Mouse (Mus musculus) limb, embryonic 15.5 days (tissue): ENCODE data around the gene Lpar6. TPM values are rescaled to one million over a fixed set of nuclear protein-coding genes. Genes with fewer than 3 reads are reported as not detected.

Source experiments
- ATAC-seq: fragments of 200-750 bp; cut with Nextera tagmentation; 2 replicates; pipeline ENCODE4 v1.8.0; 2017; ENCODE audit warnings: low read depth, moderate TSS enrichment; ENCODE audit not compliant: insufficient number of reproducible peaks, low FRiP score, low TSS enrichment
- H3K27ac ChIP-seq: fragments of 300-500 bp; sonication (generic); 2 replicates; pipeline ENCODE4 v1.5.1; 2015; ENCODE audit warnings: moderate library complexity, mild to moderate bottlenecking, inconsistent platforms
- H3K27me3 ChIP-seq: fragments of 300-500 bp; sonication (generic); 2 replicates; pipeline ENCODE4 v1.6.1; 2015; ENCODE audit warnings: inconsistent platforms
- H3K36me3 ChIP-seq: fragments of 300-500 bp; sonication (generic); 2 replicates; pipeline ENCODE4 v1.6.1; 2015; ENCODE audit warnings: inconsistent platforms
- H3K4me1 ChIP-seq: fragments of 300-500 bp; sonication (generic); 2 replicates; pipeline ENCODE4 v1.6.1; 2015; ENCODE audit warnings: inconsistent platforms
- H3K4me2 ChIP-seq: fragments of 300-500 bp; sonication (generic); 2 replicates; pipeline ENCODE4 v1.6.1; 2015; ENCODE audit warnings: mild to moderate bottlenecking, inconsistent platforms
- H3K4me3 ChIP-seq: fragments of 300-500 bp; sonication (generic); 2 replicates; pipeline ENCODE4 v1.5.1; 2015; ENCODE audit warnings: mild to moderate bottlenecking, inconsistent platforms
- H3K9ac ChIP-seq: fragments of 300-500 bp; sonication (generic); 2 replicates; pipeline ENCODE4 v1.6.1; 2015; ENCODE audit warnings: inconsistent platforms
- H3K9me3 ChIP-seq: fragments of 300-500 bp; sonication (generic); 2 replicates; pipeline ENCODE4 v1.6.1; 2016; ENCODE audit warnings: inconsistent platforms
- WGBS: fragments of 180-500 bp; shearing (Covaris S2); methylation state at CpG from one replicate; pipeline ENCODE4 v1.1.7; 2015; 5-methylcytosine and 5-hydroxymethylcytosine counted together
- microRNA counts: library from miRNA; unstranded; fragments of <30 nt; microRNA quantifications from one replicate; lab custom pipeline; 2016
- microRNA-seq: library from miRNA; unstranded; fragments of <30 nt; microRNA quantifications from one replicate; pipeline ENCODE4, GENCODE M21; 2016
- polyA plus RNA-seq: library from polyadenylated mRNA; unstranded; fragments of >200 nt; fragmentation: Nextera tagmentation; extraction: Ambion mirVana; gene quantifications from 2 replicates; pipeline ENCODE4 v1.2.1, GENCODE M21; 2015

Gene Lpar6
- polyA plus RNA-seq, 1 experiment from 2014 or later = 12.7 TPM

GRCm38 (mm10) chr14:73258181-73258580 lies 20.5 kb downstream of the Lpar6 start:
- no peak overlapping the region for H3K27ac ChIP-seq
- no peak overlapping the region for H3K9ac ChIP-seq
- peaks cover 3% of the 10 kb centered on the region; the same call in 1 of the 2 replicates for H3K4me1 ChIP-seq
- H3K9me3 ChIP-seq = no peaks in the 10 kb centered on the region
- no peak overlapping the region for H3K4me2 ChIP-seq
- no peak for ATAC-seq
- H3K27me3 ChIP-seq = no peaks in the 10 kb centered on the region
- peaks cover 4% of the 10 kb centered on the region for H3K36me3 ChIP-seq
- no peak overlapping the region for H3K4me3 ChIP-seq
- WGBS = 25% methylated on average over 4 of the region's 4 CpGs

- no peaks in the 10 kb centered on the region for H3K27me3 ChIP-seq
- peaks cover 15% of the 10 kb centered on the region for H3K36me3 ChIP-seq
- WGBS = 88% methylated on average over 9 of the region's 9 CpGs
- H3K9ac ChIP-seq = no peak overlapping the region
- no peak for ATAC-seq
- H3K27ac ChIP-seq = no peak overlapping the region
- H3K9me3 ChIP-seq = no peaks in the 10 kb centered on the region
- no peak overlapping the region for H3K4me3 ChIP-seq
- no peak overlapping the region for H3K4me2 ChIP-seq
- H3K4me1 ChIP-seq = peaks cover 3% of the 10 kb centered on the region; the same call in 1 of the 2 replicates
These were observed 24.5 kb downstream of the Lpar6 start for GRCm38 (mm10) chr14:73262210-73262609.

GRCm38 (mm10) chr14:73266166-73266565 lies 28.5 kb downstream of the Lpar6 start:
- no peaks in the 10 kb centered on the region for H3K4me1 ChIP-seq
- 82% methylated on average over 3 of the region's 3 CpGs for WGBS
- H3K27ac ChIP-seq = no peak overlapping the region
- H3K4me2 ChIP-seq = no peak overlapping the region
- peaks cover 15% of the 10 kb centered on the region for H3K36me3 ChIP-seq
- no peak for ATAC-seq
- no peaks in the 10 kb centered on the region for H3K9me3 ChIP-seq
- no peak overlapping the region for H3K4me3 ChIP-seq
- no peaks in the 10 kb centered on the region for H3K27me3 ChIP-seq
- no peak overlapping the region for H3K9ac ChIP-seq

- Histone ChIP-seq H3K27ac (no peak overlapping the region), H3K4me1 (no peaks in the 10 kb centered on the region), H3K9me3 (no peaks in the 10 kb centered on the region), H3K27me3 (no peaks in the 10 kb centered on the region), H3K4me3 (no peak overlapping the region), H3K4me2 (no peak overlapping the region), H3K9ac (no peak overlapping the region), H3K36me3 (no peaks in the 10 kb centered on the region)
- WGBS = 70% methylated on average over 5 of the region's 5 CpGs
- ATAC-seq = no peak
These were observed 34.1 kb downstream of the Lpar6 start for GRCm38 (mm10) chr14:73271807-73272206.

- Histone ChIP-seq H3K4me2 (no peak overlapping the region), H3K4me1 (no peaks in the 10 kb centered on the region), H3K27me3 (no peaks in the 10 kb centered on the region), H3K9me3 (no peaks in the 10 kb centered on the region), H3K9ac (no peak overlapping the region), H3K36me3 (no peaks in the 10 kb centered on the region), H3K4me3 (no peak overlapping the region), H3K27ac (no peak overlapping the region)
- ATAC-seq = no peak
- 80% methylated on average over 6 of the region's 6 CpGs for WGBS
These were observed 41.4 kb downstream of the Lpar6 start for GRCm38 (mm10) chr14:73279096-73279495.

- Histone ChIP-seq H3K27me3 (no peaks in the 10 kb centered on the region), H3K9ac (no peak overlapping the region), H3K27ac (no peak overlapping the region), H3K4me3 (no peak overlapping the region), H3K9me3 (no peaks in the 10 kb centered on the region), H3K4me1 (no peaks in the 10 kb centered on the region), H3K4me2 (no peak overlapping the region), H3K36me3 (no peaks in the 10 kb centered on the region)
- WGBS = 2% methylated on average over 1 of the region's 1 CpGs
- no peak for ATAC-seq
These were observed 43.3 kb downstream of the Lpar6 start for GRCm38 (mm10) chr14:73280996-73281395.

GRCm38 (mm10) chr14:73289915-73290314 lies 52.2 kb downstream of the Lpar6 start:
- Histone ChIP-seq H3K27me3 (no peaks in the 10 kb centered on the region), H3K4me1 (no peaks in the 10 kb centered on the region), H3K4me2 (no peak overlapping the region), H3K36me3 (no peaks in the 10 kb centered on the region), H3K4me3 (no peak overlapping the region), H3K27ac (no peak overlapping the region), H3K9me3 (no peaks in the 10 kb centered on the region), H3K9ac (no peak overlapping the region)
- WGBS = 78% methylated on average over 2 of the region's 2 CpGs
- ATAC-seq = no peak

GRCm38 (mm10) chr14:73292434-73292833 lies 54.7 kb downstream of the Lpar6 start:
- Histone ChIP-seq H3K4me2 (no peak overlapping the region), H3K36me3 (no peaks in the 10 kb centered on the region), H3K9me3 (no peaks in the 10 kb centered on the region), H3K4me1 (no peaks in the 10 kb centered on the region), H3K4me3 (no peak overlapping the region), H3K27ac (no peak overlapping the region), H3K9ac (no peak overlapping the region), H3K27me3 (no peaks in the 10 kb centered on the region)
- WGBS = 40% methylated on average over 1 of the region's 1 CpGs
- ATAC-seq = no peak

MicroRNAs encoded within 50 kb of the gene (microRNA counts, 519-probe panel; counts per million panel counts)
- not detected for microRNA mmu-miR-687 (lab: Ali Mortazavi, UCI)

Small RNAs within 50 kb of the gene (microRNA-seq; reads per million reads assigned to microRNA genes)
- gene Mir687 = not detected

Other genes with a start within 250 kb of the Lpar6 start
- gene Cysltr2, start 188.8 kb upstream of the Lpar6 start, polyA plus RNA-seq = 0.21 and 0.22 TPM in 2 replicates
- 90.1 and 91.6 TPM in 2 replicates for gene Rcbtb2, start 114.9 kb upstream of the Lpar6 start, polyA plus RNA-seq
- gene Rb1, start 87.9 kb downstream of the Lpar6 start, polyA plus RNA-seq = 18.0 and 23.2 TPM in 2 replicates
- 1,189 and 1,299 TPM in 2 replicates for gene Itm2b, start 147.4 kb downstream of the Lpar6 start, polyA plus RNA-seq